Mouse (Mus musculus) right cerebral cortex, postnatal 25 days (tissue): ENCODE results near the gene Tas1r1.
A peak's percentile ranks its signal among the peaks of the same experiment; 100 is the strongest.

ENCODE experiments used
- DNase-seq: peaks from one replicate; pipeline ENCODE4 v3.0.0; 2022

Gene Tas1r1

GRCm38 (mm10) chr4:151985886-151986285 lies 52.5 kb downstream of the Tas1r1 start:
- DNase-seq, result no peak

- DNase-seq, result no peak
These were observed 54.8 kb downstream of the Tas1r1 start for GRCm38 (mm10) chr4:151983560-151983959.

- no peak for DNase-seq
These were observed 55.3 kb downstream of the Tas1r1 start for GRCm38 (mm10) chr4:151983043-151983442.

GRCm38 (mm10) chr4:151981363-151981762 lies 57.0 kb downstream of the Tas1r1 start:
- DNase-seq, result peak; percentile 75

- DNase-seq, result no peak
These were observed 57.7 kb downstream of the Tas1r1 start for GRCm38 (mm10) chr4:151980699-151981098.
